Mouse (Mus musculus): ENCODE data around the gene Col24a1.

- TF ChIP-seq POLR2A (IDR thresholded peaks at IDR 0.05; ENCODE audit: low read depth, low read length): no peak
- TF ChIP-seq CTCF (IDR thresholded peaks at IDR 0.05; ENCODE audit: extremely low read depth, insufficient read length, insufficient replicate concordance, low read depth, low read length): no peak
Observed at GRCm38 (mm10) chr3:145583043-145583442, 290.8 kb downstream of the Col24a1 start.

Measured in small intestine, adult 2 months (tissue).